Mouse (Mus musculus) olfactory bulb, adult 2 months (tissue): ENCODE measurements at regions not wholly inside any gene's neighbourhood (a gene's known extent, or its start where the extent isn't known, plus 50 kb on each side); places are given as distances from the start of the nearest gene placed in this dataset.

Source experiments
- H3K27ac ChIP-seq: fragments of 200-500 bp; 2 replicates; pipeline ENCODE4 v1.5.1; 2012; ENCODE audit warnings: low read depth, low read length; ENCODE audit not compliant: insufficient read depth
- H3K4me1 ChIP-seq: fragments of 200-500 bp; 2 replicates; pipeline ENCODE4 v1.6.1; 2012; ENCODE audit warnings: low read length; ENCODE audit not compliant: control insufficient read depth, insufficient read depth
- H3K4me3 ChIP-seq: fragments of 200-500 bp; 2 replicates; pipeline ENCODE4 v1.5.1; 2012; ENCODE audit warnings: mild to moderate bottlenecking, low read depth, low read length, moderate library complexity; ENCODE audit not compliant: insufficient read depth
- CTCF ChIP-seq: fragments of 200-500 bp; IDR thresholded peaks from 2 replicates; pipeline ENCODE4 v1.5.1; 2012; ENCODE audit warnings: low read depth, mild to moderate bottlenecking, low read length, moderate library complexity; ENCODE audit not compliant: insufficient read depth
- POLR2A ChIP-seq: fragments of 200-500 bp; IDR thresholded peaks from 2 replicates; pipeline ENCODE4 v1.6.1; 2012; ENCODE audit warnings: mild to moderate bottlenecking, low read depth, low read length, moderate library complexity; ENCODE audit not compliant: insufficient read depth
- WGBS: fragments of 180-500 bp; shearing (Covaris S2); methylation state at CpG from one replicate; pipeline ENCODE4 v1.1.7; 2018; 5-methylcytosine and 5-hydroxymethylcytosine counted together

DNA sequence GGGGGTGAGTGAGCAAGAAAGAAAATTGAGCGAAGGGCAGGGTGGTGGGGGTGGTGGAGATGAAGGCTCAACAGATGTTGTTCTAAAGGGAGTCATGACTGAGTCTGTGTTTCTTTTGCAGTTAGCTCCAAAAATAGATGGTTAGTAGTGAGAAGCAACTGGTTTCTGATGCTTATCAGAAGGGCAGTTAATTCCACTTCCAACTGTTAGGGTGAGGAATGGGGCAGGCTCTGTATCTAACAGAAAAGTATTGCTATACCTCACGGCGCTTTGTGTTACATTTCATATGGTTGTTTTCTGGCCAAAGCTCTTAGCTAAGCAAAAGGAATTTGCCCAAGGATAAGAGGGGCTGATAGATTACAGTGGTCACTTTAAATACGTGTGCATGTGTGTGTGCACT is 120.3 kb downstream of the Slc30a10 start:
- no peak overlapping the region for H3K27ac ChIP-seq
- peaks cover 5% of the 10 kb centered on the region for H3K4me1 ChIP-seq
- 70% methylated on average over 4 of the region's 4 CpGs for WGBS
- TF ChIP-seq CTCF (no peak), POLR2A (no peak)
- no peak overlapping the region for H3K4me3 ChIP-seq

DNA sequence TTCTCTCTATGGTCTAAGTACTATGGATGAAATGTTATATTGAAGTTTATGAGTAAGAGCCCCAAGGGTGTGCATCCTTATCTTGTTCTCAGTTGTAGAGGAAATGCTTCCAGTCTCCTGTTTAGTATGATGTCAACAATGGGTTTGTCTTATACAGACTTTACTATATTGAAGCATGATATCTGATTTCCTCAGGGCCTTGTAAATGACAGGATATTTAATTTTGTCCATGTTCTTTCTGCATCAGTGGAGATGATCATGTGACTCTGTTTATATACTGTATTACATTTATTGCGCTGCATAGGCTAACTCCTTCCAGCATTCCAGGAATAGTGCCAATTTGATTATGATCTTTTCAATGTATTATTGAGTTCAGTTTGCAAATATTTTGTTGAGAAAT is 125.2 kb downstream of the Slc30a10 start:
- no peaks in the 10 kb centered on the region for H3K4me1 ChIP-seq
- 98% methylated on average over 1 of the region's 1 CpGs for WGBS
- TF ChIP-seq POLR2A (no peak), CTCF (no peak)

DNA sequence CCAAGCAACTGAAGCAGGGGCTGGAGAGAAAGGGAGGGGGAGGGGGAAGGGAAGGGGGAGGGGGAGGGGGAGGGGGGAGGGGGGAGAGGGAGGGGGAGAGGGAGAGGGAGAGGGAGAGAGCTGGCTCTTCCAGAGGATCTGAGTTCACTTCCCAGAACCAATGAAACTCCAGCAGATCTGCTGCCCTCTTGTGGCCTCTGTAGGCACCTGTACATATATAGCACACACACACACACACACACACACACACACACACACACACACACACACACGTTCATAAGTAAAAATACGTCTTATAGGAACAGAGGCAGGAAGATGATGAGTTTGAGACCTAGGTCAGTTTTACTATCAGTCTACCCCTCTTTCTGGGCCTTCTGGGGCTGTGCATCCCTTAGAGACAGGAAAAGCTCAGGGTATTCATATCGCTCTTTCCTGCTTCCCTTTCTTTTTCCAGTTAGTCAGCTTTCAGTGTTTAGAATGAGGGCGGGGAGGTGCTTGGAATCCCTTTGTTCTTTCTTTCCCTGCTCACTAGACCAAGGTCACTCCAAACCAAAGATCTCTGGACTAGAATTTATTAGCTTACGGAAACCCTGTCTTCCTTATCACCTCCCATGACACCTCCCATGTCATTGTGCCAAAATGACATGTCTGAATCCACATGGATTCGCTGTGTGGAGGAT is 130.7 kb downstream of the Slc30a10 start:
- TF ChIP-seq CTCF (no peak), POLR2A (no peak)

More for the DNA sequence above, 125.2 kb downstream of the Slc30a10 start:
- H3K4me3 ChIP-seq, result no peak overlapping the region
- H3K27ac ChIP-seq, result no peak overlapping the region

DNA sequence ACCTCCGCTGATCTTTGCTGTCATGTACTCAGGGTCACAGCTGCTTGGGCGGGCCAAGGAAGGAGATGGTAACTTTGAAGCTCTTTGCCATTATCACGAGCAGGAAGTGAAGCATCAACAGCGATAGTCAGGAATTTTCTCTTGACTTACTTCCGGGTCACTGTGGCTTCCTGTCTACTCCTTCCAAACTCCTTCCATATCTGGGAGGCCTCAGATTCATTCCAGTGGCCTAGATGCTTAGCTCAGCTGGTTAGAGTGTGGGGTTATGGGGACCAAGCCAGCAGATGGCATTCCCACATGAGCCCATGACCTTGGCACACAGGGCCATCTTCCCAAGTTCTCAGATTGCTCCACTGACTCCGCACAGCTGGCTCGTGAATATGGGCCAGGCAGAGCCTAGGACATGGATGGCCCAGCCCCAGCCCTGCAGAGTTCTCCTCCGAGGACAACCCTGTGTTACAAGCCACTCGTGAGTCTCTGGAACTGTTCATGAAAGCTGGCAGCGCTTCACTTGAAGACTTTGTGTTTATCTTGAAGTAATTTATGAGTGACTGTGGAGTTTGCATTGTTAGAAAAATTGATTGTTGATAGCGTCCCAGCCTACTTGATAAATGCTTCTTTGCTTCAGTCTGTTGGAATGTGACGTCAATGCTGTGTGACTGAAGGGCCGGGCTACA is 133.2 kb downstream of the Slc30a10 start:
- no peaks in the 10 kb centered on the region for H3K4me1 ChIP-seq
- no peak for TF ChIP-seq POLR2A
- no peak for TF ChIP-seq CTCF
- no peak overlapping the region for H3K27ac ChIP-seq
- no peak overlapping the region for H3K4me3 ChIP-seq
- WGBS, result 91% methylated on average over 13 of the region's 13 CpGs

More for the DNA sequence above, 130.7 kb downstream of the Slc30a10 start:
- 87% methylated on average over 6 of the region's 6 CpGs for WGBS
- no peaks in the 10 kb centered on the region for H3K4me1 ChIP-seq
- H3K27ac ChIP-seq, result no peak overlapping the region
- no peak overlapping the region for H3K4me3 ChIP-seq

DNA sequence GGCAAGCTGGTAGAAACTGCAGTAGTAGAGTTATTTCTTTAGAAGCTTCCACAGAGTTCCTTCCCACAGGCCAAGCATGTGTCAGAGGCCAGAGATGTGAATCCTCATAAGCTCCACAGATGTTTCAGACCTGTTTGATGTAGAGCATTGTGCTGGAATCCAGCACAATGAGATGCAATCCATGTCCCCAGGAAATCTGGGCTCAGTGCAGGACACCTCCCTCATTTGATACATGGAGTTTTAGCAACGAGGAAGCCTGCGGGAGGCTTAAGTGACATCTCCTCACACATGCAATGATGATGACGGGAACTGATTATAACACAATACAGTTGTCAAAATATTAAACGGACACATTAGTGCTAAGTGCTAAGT is 133.7 kb downstream of the Slc30a10 start:
- Histone ChIP-seq H3K27ac (no peak overlapping the region), H3K4me3 (no peak overlapping the region), H3K4me1 (no peaks in the 10 kb centered on the region)
- WGBS, result 95% methylated on average over 4 of the region's 4 CpGs
- TF ChIP-seq CTCF (no peak), POLR2A (no peak)

DNA sequence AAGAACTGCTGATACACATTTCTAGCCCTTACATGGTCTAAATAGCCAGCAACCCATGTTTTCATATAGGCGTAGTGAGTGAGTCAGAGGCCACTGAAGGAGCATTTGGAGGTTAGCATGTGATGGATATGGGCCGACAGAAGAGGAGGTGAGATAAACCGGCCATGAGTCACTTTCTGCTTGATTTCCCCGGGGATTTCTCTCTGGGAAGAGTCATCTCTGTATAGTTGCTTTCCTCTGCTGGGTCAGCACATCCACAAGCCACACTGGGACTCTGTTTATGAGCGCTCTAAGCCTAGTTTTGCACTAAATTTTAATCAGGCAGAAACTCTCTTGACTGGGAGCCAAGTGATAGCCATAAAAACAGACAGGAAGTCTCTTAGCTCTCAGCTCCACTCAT is 142.2 kb downstream of the Slc30a10 start:
- TF ChIP-seq POLR2A (no peak), CTCF (no peak)
- Histone ChIP-seq H3K4me3 (no peak overlapping the region), H3K27ac (no peak overlapping the region), H3K4me1 (no peaks in the 10 kb centered on the region)
- WGBS, result 80% methylated on average over 5 of the region's 5 CpGs

DNA sequence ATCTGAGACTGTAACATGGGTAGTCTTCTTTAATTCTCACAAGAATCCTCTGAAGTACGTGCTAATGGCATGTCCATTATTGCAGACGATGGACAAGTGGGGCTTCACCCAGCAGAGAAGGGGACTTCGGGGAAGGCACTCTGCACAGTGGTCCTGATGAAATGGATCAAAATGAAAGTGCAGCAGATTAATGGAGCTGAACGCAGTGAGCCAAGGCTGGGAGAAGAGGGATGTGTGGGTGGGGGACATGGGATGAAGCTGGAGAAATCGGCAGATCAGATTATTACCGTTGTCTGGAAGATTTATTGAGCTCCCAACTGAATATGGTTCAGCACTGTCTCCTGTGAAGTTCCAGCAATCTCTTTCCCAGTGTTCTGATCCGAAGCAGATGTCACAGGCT is 143.9 kb downstream of the Slc30a10 start:
- WGBS, result 94% methylated on average over 7 of the region's 7 CpGs
- Histone ChIP-seq H3K4me1 (no peaks in the 10 kb centered on the region), H3K4me3 (no peak overlapping the region), H3K27ac (no peak overlapping the region)
- no peak for TF ChIP-seq CTCF
- TF ChIP-seq POLR2A, result no peak

DNA sequence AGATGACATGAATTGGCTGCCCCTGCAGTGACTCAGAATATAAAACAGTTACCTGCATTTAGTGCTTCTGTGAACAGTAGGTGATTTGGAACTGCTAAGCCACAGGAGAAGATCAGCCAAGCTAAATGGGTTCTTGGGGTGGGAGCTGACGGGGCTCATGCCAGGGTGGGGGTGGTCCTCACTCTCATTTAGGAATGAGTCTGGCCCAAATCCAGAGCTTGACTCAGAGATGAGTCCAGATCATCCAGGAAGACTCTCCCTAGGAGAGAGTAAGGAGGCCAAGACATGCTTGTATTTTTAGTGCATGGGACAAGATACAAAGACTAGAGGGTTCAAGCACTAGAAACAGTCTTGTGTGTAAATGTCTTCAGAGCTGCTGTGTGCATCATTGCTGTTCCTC is 146.5 kb downstream of the Slc30a10 start:
- Histone ChIP-seq H3K4me1 (no peaks in the 10 kb centered on the region), H3K4me3 (no peak overlapping the region), H3K27ac (no peak overlapping the region)
- WGBS, result 71% methylated on average over 1 of the region's 1 CpGs
- TF ChIP-seq CTCF (no peak), POLR2A (no peak)

DNA sequence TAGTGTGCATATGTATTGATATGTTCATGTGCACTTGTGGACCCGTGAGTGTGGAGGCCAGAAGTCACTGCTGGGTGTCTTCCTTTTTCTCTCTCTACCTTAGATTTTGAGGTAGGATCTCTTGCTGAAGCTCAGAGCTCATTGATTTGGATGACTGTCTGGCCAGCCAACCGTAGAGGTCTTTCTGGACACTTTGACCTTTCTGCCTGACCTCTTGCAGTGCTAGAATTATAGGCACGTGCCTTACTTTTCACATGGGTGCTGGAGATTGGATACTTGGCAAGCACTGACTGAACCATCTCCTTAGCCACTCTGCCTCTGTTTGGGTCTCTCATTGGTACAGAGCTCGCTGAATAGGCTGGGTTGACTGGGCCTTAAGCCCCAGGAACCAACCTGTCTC is 151.3 kb downstream of the Slc30a10 start:
- Histone ChIP-seq H3K4me3 (no peak overlapping the region), H3K4me1 (no peaks in the 10 kb centered on the region), H3K27ac (no peak overlapping the region)
- no peak for TF ChIP-seq POLR2A
- TF ChIP-seq CTCF, result no peak
- 88% methylated on average over 4 of the region's 4 CpGs for WGBS

DNA sequence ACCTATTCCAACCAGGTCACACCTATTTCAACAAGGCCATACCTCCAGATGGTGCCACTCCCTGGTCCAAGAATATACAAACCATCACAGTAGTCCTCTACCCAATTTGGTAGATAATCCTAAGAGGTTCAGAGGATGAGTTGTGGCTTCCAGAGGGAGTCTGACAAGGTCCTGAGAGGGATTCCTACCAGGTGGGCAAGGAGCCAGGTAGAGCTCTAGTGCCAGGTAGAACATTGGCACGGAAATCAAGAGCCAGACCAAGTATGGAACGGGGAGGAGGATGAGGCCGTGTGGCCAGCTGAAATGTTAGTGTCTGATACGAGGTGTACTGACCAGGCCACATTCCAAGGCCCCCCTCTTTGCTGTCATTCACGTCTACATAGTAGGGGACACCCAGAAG is 153.0 kb downstream of the Slc30a10 start:
- no peak overlapping the region for H3K4me3 ChIP-seq
- no peaks in the 10 kb centered on the region for H3K4me1 ChIP-seq
- no peak for TF ChIP-seq CTCF
- no peak for TF ChIP-seq POLR2A
- H3K27ac ChIP-seq, result no peak overlapping the region
- WGBS, result 88% methylated on average over 5 of the region's 5 CpGs
